Mouse (Mus musculus): ENCODE results near the gene Gtpbp6. TPM values are rescaled to one million over a fixed set of nuclear protein-coding genes. Genes with fewer than 3 reads are reported as not detected.
"Not testable (repeated sequence)": the region's sequence is repeated elsewhere in the genome, so short reads cannot be mapped to it uniquely, and the experiment has no call there.

The Gtpbp6 gene
- polyA plus RNA-seq, 1 experiment from 2014 or later = 36.8 TPM

- DNase-seq (ENCODE audit: low spot score) = peak; percentile 73
These were observed 6.9 kb downstream of the Gtpbp6 start for GRCm38 (mm10) chr5:110100921-110101631.

- DNase-seq (ENCODE audit: low spot score) = peak; percentile 40
These were observed 8.1 kb downstream of the Gtpbp6 start, which contains the start of gene Plcxd1 for GRCm38 (mm10) chr5:110099656-110100580. Plcxd1 (plus strand) TSS chr5:110099969.

- peak; percentile 68 for DNase-seq (ENCODE audit: low spot score)
These were observed 9.0 kb downstream of the Gtpbp6 start for GRCm38 (mm10) chr5:110098991-110099477.

- DNase-seq (ENCODE audit: low spot score) = no peak
These were observed 13.2 kb downstream of the Gtpbp6 start for GRCm38 (mm10) chr5:110094847-110095213.

GRCm38 (mm10) chr5:110094030-110094846, 13.8 kb downstream of the Gtpbp6 start, which contains the start of gene Gm35315:
Gm35315 (minus strand) TSS chr5:110094420.
- DNase-seq (ENCODE audit: low spot score) = peak; percentile 93

GRCm38 (mm10) chr5:110091546-110091945, 16.5 kb downstream of the Gtpbp6 start:
- DNase-seq (ENCODE audit: low spot score) = peak; percentile 74

GRCm38 (mm10) chr5:110086161-110086866, 21.7 kb downstream of the Gtpbp6 start:
- DNase-seq (ENCODE audit: low spot score) = no peak

- DNase-seq (ENCODE audit: low spot score) = no peak
These were observed 25.0 kb downstream of the Gtpbp6 start for GRCm38 (mm10) chr5:110082961-110083360.

- DNase-seq (ENCODE audit: low spot score) = not testable (repeated sequence)
These were observed 35.6 kb downstream of the Gtpbp6 start, which contains the start of gene Gm17655 for GRCm38 (mm10) chr5:110072413-110072812. Gm17655 (minus strand) TSS chr5:110072513.

GRCm38 (mm10) chr5:110057637-110058408, 50.2 kb downstream of the Gtpbp6 start:
- peak; percentile 87 for DNase-seq (ENCODE audit: low spot score)

Other genes starting within 250 kb of the Gtpbp6 start
- 1.2 and 1.5 TPM in 2 replicates for gene Gm15446, start 184.8 kb downstream of the Gtpbp6 start, polyA plus RNA-seq (2015; fragmentation: Nextera tagmentation; extraction: Ambion mirVana)
- 27.5 and 34.2 TPM in 2 replicates for gene Zfp932, start 111.7 kb downstream of the Gtpbp6 start, polyA plus RNA-seq (2015; fragmentation: Nextera tagmentation; extraction: Ambion mirVana)
- 4.6 and 5.2 TPM in 2 replicates for gene Gm17655, start 35.7 kb downstream of the Gtpbp6 start, polyA plus RNA-seq (2015; fragmentation: Nextera tagmentation; extraction: Ambion mirVana)
- gene Gm35315, start 13.8 kb downstream of the Gtpbp6 start, polyA plus RNA-seq (2015; fragmentation: Nextera tagmentation; extraction: Ambion mirVana) = 2.3 and 2.8 TPM in 2 replicates
- gene Plcxd1, start 8.2 kb downstream of the Gtpbp6 start, polyA plus RNA-seq (2015; fragmentation: Nextera tagmentation; extraction: Ambion mirVana) = 3.3 and 3.5 TPM in 2 replicates
- 4.9 and 5.8 TPM in 2 replicates for gene Zfp605, start 1.9 kb upstream of the Gtpbp6 start, polyA plus RNA-seq (2015; fragmentation: Nextera tagmentation; extraction: Ambion mirVana)
- 75.1 and 82.2 TPM in 2 replicates for gene Chfr, start 27.6 kb upstream of the Gtpbp6 start, polyA plus RNA-seq (2015; fragmentation: Nextera tagmentation; extraction: Ambion mirVana)
- 12.1 and 12.3 TPM in 2 replicates for gene Golga3, start 68.5 kb upstream of the Gtpbp6 start, polyA plus RNA-seq (2015; fragmentation: Nextera tagmentation; extraction: Ambion mirVana)
- gene Ankle2, start 122.8 kb upstream of the Gtpbp6 start, polyA plus RNA-seq (2015; fragmentation: Nextera tagmentation; extraction: Ambion mirVana) = 22.9 and 26.4 TPM in 2 replicates
- gene Pgam5, start 161.7 kb upstream of the Gtpbp6 start, polyA plus RNA-seq (2015; fragmentation: Nextera tagmentation; extraction: Ambion mirVana) = 64.7 and 67.4 TPM in 2 replicates
- gene Pxmp2, start 178.0 kb upstream of the Gtpbp6 start, polyA plus RNA-seq (2015; fragmentation: Nextera tagmentation; extraction: Ambion mirVana) = 7.6 and 9.1 TPM in 2 replicates
- gene Pole, start 178.1 kb upstream of the Gtpbp6 start, polyA plus RNA-seq (2015; fragmentation: Nextera tagmentation; extraction: Ambion mirVana) = 20.0 and 21.0 TPM in 2 replicates
- gene P2rx2, start 235.0 kb upstream of the Gtpbp6 start, polyA plus RNA-seq (2015; fragmentation: Nextera tagmentation; extraction: Ambion mirVana) = 0.12 and 0.41 TPM in 2 replicates
- gene Lrcol1, start 236.5 kb upstream of the Gtpbp6 start, polyA plus RNA-seq (2015; fragmentation: Nextera tagmentation; extraction: Ambion mirVana) = 1.2 and 1.3 TPM in 2 replicates

Measured in thymus, postnatal 0 days (tissue).